Mouse (Mus musculus) frontal cortex, adult 2 months (tissue): ENCODE data around the gene Mbl1. TPM values are rescaled to one million over a fixed set of nuclear protein-coding genes. Genes with fewer than 3 reads are reported as not detected.

Experiments used
- DNase-seq, 2 experiments: peaks; one replicate each; pipeline ENCODE4 v3.0.0; 2022; ENCODE audit warnings: low spot score in 1 of 2; ENCODE audit errors: extremely low spot score in 1 of 2
- polyA plus RNA-seq: library from polyadenylated mRNA; depleted of rRNA; stranded (reverse); fragments of >200 nt; gene quantifications from 2 replicates; pipeline ENCODE4 v1.2.3, GENCODE M21; 2012; rRNA removed

The Mbl1 gene
- polyA plus RNA-seq, 1 experiment, result not detected

DNA sequence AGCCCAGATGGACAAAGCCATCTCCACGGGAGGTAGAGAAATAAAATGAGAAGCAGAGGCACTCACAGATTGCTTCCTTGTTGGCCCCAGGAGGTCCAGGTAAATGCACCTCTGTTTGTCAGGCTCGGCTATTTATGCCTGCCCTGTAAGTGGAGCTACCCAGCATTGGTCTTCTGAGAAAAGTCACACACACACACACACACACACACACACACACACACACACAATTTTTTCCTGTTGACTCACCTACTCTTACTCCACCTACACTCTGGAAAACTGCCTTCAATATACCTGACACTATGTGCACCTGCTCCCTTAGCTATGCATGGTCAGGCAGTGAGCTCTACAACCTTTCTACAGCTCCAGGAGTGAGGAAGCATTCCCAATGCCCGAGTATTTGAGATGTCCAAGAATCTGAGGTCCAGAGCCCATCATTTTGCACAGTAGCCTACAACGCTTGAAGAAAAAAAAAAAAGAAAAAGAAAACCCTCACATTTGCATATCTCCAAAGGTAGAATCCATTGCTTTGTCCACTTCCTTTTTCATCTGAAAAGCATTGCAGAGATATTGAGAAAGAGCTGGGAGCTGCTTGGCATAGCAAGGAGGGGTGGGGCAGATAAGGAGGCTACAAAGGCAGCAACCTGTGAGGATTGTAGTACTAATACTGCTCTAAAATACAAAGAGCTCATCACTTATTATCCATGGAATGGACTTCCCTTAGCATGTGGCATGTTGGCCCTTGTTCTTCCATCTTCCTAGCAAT is 34.0 kb downstream of the Mbl1 start, which contains the start of gene Sftpd:
Gene Sftpd, minus strand, starts transcription at position 91 of the 763 bp plus-strand sequence.
- DNase-seq, result no peak

DNA sequence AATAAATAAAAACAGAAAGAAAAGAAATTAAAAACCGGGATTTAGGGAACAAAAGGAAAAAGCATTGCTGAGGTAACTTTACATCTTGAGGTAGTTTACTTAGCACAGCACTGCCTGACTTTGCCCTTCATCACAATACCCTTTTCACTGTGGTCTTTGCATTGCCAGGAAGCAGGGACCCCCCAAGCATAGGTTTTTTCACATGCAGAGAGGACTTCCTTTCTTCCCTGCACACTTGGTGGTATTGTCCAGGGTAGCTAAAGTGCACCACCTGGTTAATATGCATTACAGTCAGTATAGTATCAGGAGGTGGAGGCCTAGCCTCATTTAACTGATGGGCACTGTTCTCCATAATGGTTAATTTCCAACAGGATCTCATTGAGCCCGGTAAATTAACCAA is 38.2 kb downstream of the Mbl1 start:
- no peak for DNase-seq

DNA sequence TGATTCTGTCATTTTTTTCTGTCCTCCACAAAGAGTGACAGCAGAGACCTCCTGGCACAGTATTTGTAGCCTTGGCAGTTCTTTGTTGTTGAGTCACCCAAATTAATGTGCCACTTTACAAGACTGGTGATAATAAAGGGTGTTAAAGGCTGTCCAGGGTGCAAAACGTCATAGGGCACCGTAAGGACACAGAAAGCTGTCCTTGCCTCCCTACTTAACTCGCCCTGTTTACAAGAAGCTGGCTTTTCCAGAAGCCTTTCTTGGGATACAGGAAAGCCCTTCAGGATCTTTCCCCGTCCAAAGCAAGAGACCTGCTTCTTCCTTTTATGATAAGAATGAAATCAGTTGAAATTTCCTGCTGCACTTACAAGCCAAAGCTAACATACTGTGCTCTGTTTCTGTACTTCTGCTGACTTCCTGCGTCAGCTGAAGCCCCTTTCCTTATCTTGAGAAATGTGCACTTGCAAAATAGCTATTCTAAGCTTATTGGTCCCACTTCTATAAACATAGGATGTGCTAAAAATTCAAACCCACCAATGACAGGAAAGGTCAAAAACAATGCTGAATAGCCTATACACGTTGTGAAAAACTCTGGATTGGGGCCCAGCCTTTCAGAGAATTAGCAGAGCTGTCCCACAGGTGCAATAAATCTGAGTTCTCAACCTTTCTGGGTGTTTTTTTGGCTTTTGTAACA is 46.9 kb downstream of the Mbl1 start:
- DNase-seq, result no peak

Other genes with a start within 250 kb of the Mbl1 start
- 46.4 and 47.7 TPM in 2 replicates for gene Tspan14, start 184.7 kb upstream of the Mbl1 start, polyA plus RNA-seq
- 137 and 138 TPM in 2 replicates for gene Fam213a, start 137.7 kb upstream of the Mbl1 start, polyA plus RNA-seq
- 0.55 and 0.66 TPM in 2 replicates for gene Dydc2, start 82.2 kb upstream of the Mbl1 start, polyA plus RNA-seq
- gene Dydc1, start 78.5 kb upstream of the Mbl1 start, polyA plus RNA-seq, result not detected in 2 replicates
- gene Mat1a, start 46.4 kb upstream of the Mbl1 start, polyA plus RNA-seq, result 0.06 TPM in 1 of 2 replicates, not detected in the other
- gene Sftpa1, start 19.7 kb upstream of the Mbl1 start, polyA plus RNA-seq, result not detected in 2 replicates
- not detected in 2 replicates for gene Sftpd, start 33.7 kb downstream of the Mbl1 start, polyA plus RNA-seq
- gene Gm2832, start 127.3 kb downstream of the Mbl1 start, polyA plus RNA-seq, result 0.06 TPM in 1 of 2 replicates, not detected in the other
- gene Gm5798, start 197.2 kb downstream of the Mbl1 start, polyA plus RNA-seq, result not detected in 2 replicates
- gene Gm7945, start 234.9 kb downstream of the Mbl1 start, polyA plus RNA-seq, result not detected in 2 replicates